Mouse (Mus musculus): Measurements from ENCODE around the gene Acsm1.

The Acsm1 gene

DNA sequence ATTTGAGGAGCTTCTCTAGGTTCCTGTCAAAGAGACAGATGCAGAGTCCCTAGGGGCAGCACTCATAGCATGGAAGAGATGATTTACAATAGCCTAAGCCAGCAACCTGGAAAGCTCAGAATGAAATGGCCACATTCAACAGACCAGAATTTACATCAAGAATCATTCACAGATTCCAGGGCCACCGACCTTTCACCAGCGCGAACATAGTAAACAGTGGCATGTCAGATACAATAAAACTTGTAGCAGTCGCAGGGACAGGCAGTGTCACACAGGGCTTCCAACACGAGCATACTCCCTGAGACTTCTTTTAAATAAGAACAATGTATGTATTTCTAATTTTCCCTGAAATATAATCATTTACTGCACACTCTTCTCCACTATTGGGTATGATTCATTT is 63.6 kb downstream of the Acsm1 start:
- DNase-seq (ENCODE audit: low read depth, low spot score): no peak

- DNase-seq (ENCODE audit: low read depth, low spot score): peak; percentile 25
Measured at GRCm38 (mm10) chr7:119670925-119671324, 64.1 kb downstream of the Acsm1 start.

DNA sequence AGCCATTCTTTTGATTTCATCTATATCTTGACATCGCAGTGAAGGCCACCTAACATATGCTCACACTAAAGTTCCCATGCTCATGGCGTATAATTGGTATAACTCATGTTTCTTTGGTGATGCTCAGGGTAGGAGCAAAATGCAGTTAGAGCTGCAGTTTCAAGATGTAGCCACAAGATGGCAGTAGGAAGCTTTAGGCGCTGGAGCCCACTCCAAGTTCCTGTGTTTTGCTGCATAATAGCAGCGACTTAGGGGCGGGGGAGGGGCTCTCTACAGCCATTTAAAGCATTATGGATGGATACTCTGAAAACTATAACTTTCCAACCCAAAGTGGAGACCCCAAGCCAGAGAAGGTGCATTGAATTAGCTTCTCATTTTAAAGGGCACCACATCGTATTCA is 66.6 kb downstream of the Acsm1 start:
- peak; percentile 62 for DNase-seq (ENCODE audit: low read depth, low spot score)

DNA sequence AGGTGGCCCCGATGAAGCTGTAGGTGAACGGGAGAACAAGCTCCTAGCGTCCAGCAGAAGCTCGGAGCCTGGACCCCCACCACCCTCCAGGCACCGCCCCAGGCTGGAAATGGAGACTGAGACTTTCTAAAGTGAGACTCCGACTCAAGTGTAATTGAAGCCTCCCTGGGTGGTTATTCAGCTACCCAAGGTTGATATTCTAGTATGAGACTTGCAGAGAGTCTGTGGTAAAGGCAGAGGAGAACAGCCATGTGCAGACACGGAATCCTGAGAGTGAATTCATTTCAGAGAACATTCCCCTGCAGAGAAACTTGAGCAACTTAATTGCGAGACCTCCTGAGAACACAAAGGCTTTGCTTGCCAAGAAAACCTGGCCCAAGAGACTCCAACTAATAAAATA is 73.3 kb downstream of the Acsm1 start:
- DNase-seq (ENCODE audit: low read depth, low spot score): no peak

DNA sequence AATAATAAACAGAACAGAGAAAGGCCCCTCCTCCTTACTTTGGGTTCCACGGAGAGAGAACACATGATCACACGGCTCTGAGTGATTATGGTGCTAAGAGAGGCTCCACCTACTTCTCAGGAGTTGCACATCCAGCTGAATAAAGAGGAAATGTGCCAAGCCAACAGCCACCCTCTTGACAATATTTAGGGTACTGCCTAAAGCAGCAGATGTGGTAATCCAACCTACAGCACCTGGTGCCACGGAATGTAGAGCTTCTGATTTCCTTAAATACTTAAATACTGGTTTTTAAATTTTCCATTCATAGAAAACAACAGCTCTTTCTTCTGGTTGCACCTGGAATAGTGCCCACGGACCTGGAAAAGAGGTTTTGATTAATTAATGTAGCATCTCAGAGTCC is 75.9 kb downstream of the Acsm1 start:
- no peak for DNase-seq (ENCODE audit: low read depth, low spot score)

GRCm38 (mm10) chr7:119689726-119690125 is 82.9 kb downstream of the Acsm1 start, which contains the start of gene Acsm4:
Acsm4 (plus strand) TSS chr7:119690026.
- no peak for DNase-seq (ENCODE audit: low read depth, low spot score)

GRCm38 (mm10) chr7:119692302-119692701 is 85.5 kb downstream of the Acsm1 start:
- DNase-seq (ENCODE audit: low read depth, low spot score): no peak

DNA sequence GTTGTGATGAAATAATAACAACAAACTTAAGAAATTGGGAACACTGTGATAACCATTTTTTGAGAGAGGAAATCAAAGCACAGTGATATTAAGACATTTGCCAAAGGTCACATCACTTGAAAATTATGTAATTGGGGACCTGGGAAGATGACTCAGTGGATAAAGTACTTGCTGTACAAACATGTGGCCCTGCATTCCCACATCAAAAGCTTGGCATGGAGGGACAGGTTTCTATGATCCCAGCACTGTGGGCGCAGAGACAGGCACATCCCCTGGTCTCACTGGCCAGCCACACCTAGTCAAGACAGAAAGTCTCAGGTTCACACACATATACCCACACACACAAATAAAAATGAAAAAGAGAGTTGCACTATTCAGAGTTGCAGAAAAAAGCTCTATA is 88.1 kb downstream of the Acsm1 start:
- DNase-seq (ENCODE audit: low read depth, low spot score): no peak
